In the genomic region with DNA sequence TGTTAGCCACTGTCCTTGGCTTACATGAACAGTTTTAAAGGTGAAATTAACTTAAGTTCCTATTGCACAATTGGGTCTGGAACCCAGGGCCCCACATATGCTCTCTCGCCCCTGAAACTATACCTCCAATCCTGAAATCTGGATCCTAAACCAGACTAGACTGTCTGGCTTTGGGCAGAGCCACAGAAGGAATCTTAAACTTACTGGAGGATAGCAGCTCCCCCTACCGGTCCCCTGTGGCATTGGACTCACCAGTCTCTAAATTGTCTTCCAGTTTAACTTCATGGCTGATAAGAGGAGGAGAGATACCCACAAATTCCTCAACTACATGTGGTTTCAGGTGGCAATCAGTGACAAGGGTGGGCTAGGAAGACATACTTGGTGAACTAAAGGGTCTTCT, we compare ENCODE assay signal across 8 mouse cellular contexts. TPM values are rescaled to one million over a fixed set of nuclear protein-coding genes. Genes with fewer than 3 reads are reported as not detected.
DNase-seq lines count a peak whose midpoint lies in the region; ATAC-seq and TF ChIP-seq lines count a peak whose summit lies in the region.

No protein-coding gene starts in this region.

- no peak for ATAC-seq in kidney, embryonic 14.5 days (ENCODE audit: low FRiP score, low TSS enrichment)
- ATAC-seq in megakaryocyte-erythroid progenitor cell, adult 5-6 weeks (replicated peaks; ENCODE audit: low FRiP score, low TSS enrichment, poor library complexity, severe bottlenecking) = peak; percentile 94

- H3K4me3 ChIP-seq in kidney, adult 2 months (ENCODE audit: insufficient read depth, low read depth, low read length) = no peak overlapping the region
- H3K4me3 ChIP-seq in kidney, embryonic 14.5 days (ENCODE audit: low read length) = no peak overlapping the region
- no peak overlapping the region for H3K4me3 ChIP-seq in thymus, adult 2 months (ENCODE audit: control insufficient read depth, insufficient read depth, low read length)

- peak; percentile 70 for DNase-seq in kidney, adult 2 months
- peak; percentile 88 for DNase-seq in R1 (ENCODE audit: low read depth, low spot score)
- DNase-seq in cerebellum, postnatal 25 days = peak; percentile 64 to 80
- peak; percentile 27 to 47 for DNase-seq in gastrocnemius, adult 8-10 months (ENCODE audit: low spot score in 2 of 2)
- DNase-seq in layer of hippocampus, adult 9-11 months = peak; percentile 48
- peak; percentile 54 for DNase-seq in thymus, adult 2 months

- H3K9ac ChIP-seq in kidney, embryonic 14.5 days (ENCODE audit: low read depth, low read length) = no peak overlapping the region

- no peak overlapping the region for H3K4me2 ChIP-seq in kidney, embryonic 14.5 days (replicated peaks; ENCODE audit: low read depth, low read length)

- no peaks in the 10 kb centered on the region for H3K27me3 ChIP-seq in kidney, adult 2 months (replicated peaks; ENCODE audit: control insufficient read depth, insufficient read depth, low read length)
- no peaks in the 10 kb centered on the region for H3K27me3 ChIP-seq in kidney, embryonic 14.5 days (ENCODE audit: control insufficient read depth, insufficient read depth, low read length)
- no peaks in the 10 kb centered on the region; the same call in 1 of the 2 replicates for H3K27me3 ChIP-seq in thymus, adult 2 months (ENCODE audit: control insufficient read depth, insufficient read depth, low read length)

- H3K9me3 ChIP-seq in kidney, embryonic 14.5 days (ENCODE audit: control insufficient read depth, low read length) = no peaks in the 10 kb centered on the region

- H3K36me3 ChIP-seq in kidney, adult 2 months (ENCODE audit: control insufficient read depth, insufficient read depth, low read length) = no peaks in the 10 kb centered on the region
- no peaks in the 10 kb centered on the region for H3K36me3 ChIP-seq in kidney, embryonic 14.5 days (ENCODE audit: control insufficient read depth, insufficient read depth, low read length)
- H3K36me3 ChIP-seq in thymus, adult 2 months (ENCODE audit: control insufficient read depth, insufficient read depth, low read length) = no peaks in the 10 kb centered on the region

- TF ChIP-seq POLR2A in kidney, adult 2 months (IDR thresholded peaks at IDR 0.05; ENCODE audit: low read depth, low read length) = no peak
- no peak for TF ChIP-seq POLR2A in thymus, adult 2 months (IDR thresholded peaks at IDR 0.05; ENCODE audit: control insufficient read depth, extremely low read depth, insufficient read depth, low read length, poor library complexity)

- no peak overlapping the region for H3K27ac ChIP-seq in kidney, adult 2 months (ENCODE audit: insufficient read depth, low read depth, low read length)
- no peak overlapping the region for H3K27ac ChIP-seq in kidney, embryonic 14.5 days (ENCODE audit: low read depth, low read length)
- H3K27ac ChIP-seq in thymus, adult 2 months (ENCODE audit: control insufficient read depth, insufficient read depth, low read length) = no peak overlapping the region

- WGBS in kidney, adult 2 months = 34% methylated on average over 2 of the region's 2 CpGs
- WGBS in kidney, embryonic 14.5 days = 25% methylated on average over 2 of the region's 2 CpGs
- 37% methylated on average over 2 of the region's 2 CpGs for WGBS in thymus, adult 2 months

- TF ChIP-seq CTCF in kidney, adult 2 months (conservative IDR thresholded peaks at IDR 0.05; ENCODE audit: insufficient read depth, insufficient read length, low read depth, low read length) = peak; percentile 81
- no peak for TF ChIP-seq CTCF in thymus, adult 2 months (IDR thresholded peaks at IDR 0.05; ENCODE audit: borderline replicate concordance, control insufficient read depth, extremely low read depth, insufficient read depth, low read length, poor library complexity)

- H3K4me1 ChIP-seq in kidney, adult 2 months (ENCODE audit: control insufficient read depth, insufficient read depth, low read length) = no peaks in the 10 kb centered on the region
- H3K4me1 ChIP-seq in kidney, embryonic 14.5 days (ENCODE audit: control insufficient read depth, insufficient read depth, low read length) = no peaks in the 10 kb centered on the region
- no peaks in the 10 kb centered on the region for H3K4me1 ChIP-seq in thymus, adult 2 months (replicated peaks; ENCODE audit: control insufficient read depth, insufficient read depth, low read length)

RNA-seq across cellular contexts. Expression of a gene that starts 12.7 kb away (rescaled TPM):
- polyA plus RNA-seq in kidney, adult 2 months (2012; rRNA removed) = 0.06 TPM in 1 of 2 replicates, not detected in the other
- 0.13 TPM in 1 of 2 replicates, not detected in the other for polyA plus RNA-seq in kidney, embryonic 14.5 days (2014; fragmentation: Nextera tagmentation; extraction: Ambion mirVana)
- total RNA-seq in gastrocnemius, adult 8-10 months (2022) = not detected
- not detected in 2 replicates for total RNA-seq in megakaryocyte-erythroid progenitor cell, adult 5-6 weeks (2014; fragmentation: Nextera tagmentation)
- total RNA-seq in megakaryocyte-erythroid progenitor cell, adult 5-6 weeks (2017) = not detected in 2 replicates
- 0.08 TPM in 1 of 2 replicates, not detected in the other for polyA plus RNA-seq in thymus, adult 2 months (2012; rRNA removed)

Comparison
In these comparisons a context has a peak if more than half of its experiments do, and no peak if none do; other contexts are left out.
1. DNase-seq: peak in every context shown above with its lines; median percentile 88 in R1; 72 in cerebellum, postnatal 25 days; 70 in kidney, adult 2 months; 54 in thymus, adult 2 months; 48 in layer of hippocampus, adult 9-11 months; 37 in gastrocnemius, adult 8-10 months.